Mouse (Mus musculus) frontal cortex, postnatal 10 days (tissue): Measurements from ENCODE around the gene Bptf.
"Not testable (repeated sequence)": the region's sequence is repeated elsewhere in the genome, so short reads cannot be mapped to it uniquely, and the experiment has no call there.

Experiments used
- DNase-seq, 2 experiments: peaks; one replicate each; pipeline ENCODE4 v3.0.0; 2022; ENCODE audit warnings: low spot score in 2 of 2, mixed read lengths in 1 of 2

Gene Bptf

DNA sequence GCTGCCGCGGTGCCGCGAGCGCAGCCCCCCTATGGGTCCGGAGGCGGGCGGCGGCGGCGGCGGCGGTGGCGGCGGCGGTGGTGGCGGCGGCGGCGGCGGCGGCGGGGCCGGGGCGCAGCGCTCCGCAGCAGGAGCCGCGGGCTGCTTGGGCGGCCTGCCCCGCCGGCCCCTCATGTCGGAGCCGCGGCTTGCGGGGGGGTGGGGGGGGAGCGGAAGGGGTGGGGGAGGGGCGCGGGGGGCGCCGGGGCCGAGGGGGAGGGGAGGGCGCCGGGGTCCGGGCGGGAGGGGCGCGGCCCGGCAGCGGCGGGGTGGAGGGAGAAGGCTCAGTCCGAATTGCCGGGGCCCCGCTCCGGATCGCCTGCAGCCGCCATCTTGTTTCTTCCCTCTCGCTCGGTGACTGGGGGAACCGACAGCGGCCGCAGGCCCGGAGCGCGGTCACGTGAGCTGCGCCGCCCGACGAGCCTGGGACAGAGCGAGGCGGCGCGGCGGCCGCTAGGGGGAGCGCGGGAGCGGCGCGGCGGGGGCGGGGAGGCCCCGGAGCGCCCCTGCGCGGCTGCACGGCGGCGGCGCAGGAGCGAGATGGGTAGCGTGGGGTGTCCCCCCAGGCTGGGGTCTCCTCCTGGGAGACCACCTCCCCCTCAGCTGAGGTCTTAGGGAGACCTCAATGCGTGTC, at the start of gene Bptf:
Bptf (minus strand) TSS at position 379 of the 673 bp plus-strand sequence.
- DNase-seq, result peak; percentile 73 to 88

GRCm38 (mm10) chr11:107161215-107161614, 29.3 kb upstream of the Bptf start:
- no peak for DNase-seq

DNA sequence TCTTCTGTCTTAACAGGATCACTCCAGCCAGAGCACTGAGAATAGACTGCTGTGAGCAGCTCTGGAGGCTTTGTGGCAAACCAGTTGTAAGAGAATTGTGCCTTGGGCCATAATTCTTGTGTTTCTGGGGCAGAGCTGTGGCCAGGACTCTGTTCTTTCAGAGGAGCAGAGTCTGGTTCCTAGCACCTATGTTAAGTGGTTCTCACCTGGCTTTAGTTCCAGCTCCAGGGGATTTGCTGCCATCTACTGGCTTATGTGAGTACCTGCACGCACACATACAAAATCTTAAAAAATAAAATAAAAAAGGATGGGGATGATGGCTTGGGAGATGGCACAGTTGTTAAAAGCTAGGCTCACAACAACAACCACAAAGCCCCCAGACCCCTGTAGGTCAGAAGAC, 27.1 kb upstream of the Bptf start:
- DNase-seq, result no peak

GRCm38 (mm10) chr11:107156977-107157642, 25.2 kb upstream of the Bptf start:
- no peak for DNase-seq

DNA sequence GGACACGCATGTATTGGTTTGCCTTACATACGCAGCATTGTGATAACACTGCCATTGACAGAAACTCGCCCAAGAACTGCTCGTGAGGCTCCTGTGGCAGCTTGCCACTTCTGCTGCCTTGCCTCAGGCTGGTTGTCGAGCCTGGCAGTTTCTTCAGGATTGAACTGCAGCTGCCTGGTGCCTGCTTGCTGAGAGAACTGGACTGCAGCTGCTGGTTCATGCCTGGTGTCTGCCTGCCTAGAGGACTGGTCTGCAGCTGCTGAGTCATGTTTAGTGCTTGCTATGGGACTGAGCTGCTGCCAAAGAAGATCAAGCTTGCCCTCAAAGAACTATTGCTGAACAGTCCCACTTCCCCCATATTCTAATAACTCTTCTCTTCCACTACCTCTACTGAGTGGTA, 23.4 kb upstream of the Bptf start:
- no peak for DNase-seq

DNA sequence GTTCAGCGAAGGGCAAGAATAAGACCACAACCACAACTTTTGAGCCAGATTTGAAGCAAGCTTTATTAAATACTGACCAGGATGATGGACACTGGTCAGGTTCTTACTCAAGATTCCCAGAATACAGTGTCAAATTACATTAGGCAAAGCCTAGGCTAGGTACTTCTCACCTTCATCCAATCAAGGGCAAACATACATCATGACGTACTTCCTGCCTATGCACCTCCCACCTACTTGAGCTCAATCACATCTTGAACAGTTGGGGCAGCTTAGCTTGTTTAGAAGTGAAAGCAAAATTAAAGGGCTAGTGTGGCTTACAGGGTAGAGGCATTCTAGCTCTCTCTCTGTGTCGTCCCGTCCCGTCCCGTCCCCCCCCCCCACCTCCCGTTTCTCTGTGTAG, 22.5 kb upstream of the Bptf start:
- no peak for DNase-seq

DNA sequence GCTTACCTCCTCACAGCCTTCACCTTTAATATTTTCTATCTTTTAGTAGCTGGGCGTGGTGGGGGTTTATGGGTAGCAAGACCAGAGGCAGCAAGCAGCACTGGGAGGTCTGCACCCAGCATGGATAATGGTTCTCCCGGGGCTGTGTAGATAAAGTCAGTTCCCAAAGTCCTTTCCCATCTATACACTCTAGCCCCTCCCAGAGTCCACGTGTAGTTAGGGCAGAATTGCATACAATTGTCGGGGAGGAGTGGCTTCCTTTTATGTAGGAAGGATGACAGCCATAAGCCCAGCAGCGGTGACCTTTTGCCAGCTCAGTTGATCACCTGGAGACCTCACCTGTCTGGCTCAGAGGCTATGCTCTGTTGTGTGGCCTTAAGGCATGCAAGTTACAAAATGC, 21.7 kb upstream of the Bptf start:
- no peak for DNase-seq

DNA sequence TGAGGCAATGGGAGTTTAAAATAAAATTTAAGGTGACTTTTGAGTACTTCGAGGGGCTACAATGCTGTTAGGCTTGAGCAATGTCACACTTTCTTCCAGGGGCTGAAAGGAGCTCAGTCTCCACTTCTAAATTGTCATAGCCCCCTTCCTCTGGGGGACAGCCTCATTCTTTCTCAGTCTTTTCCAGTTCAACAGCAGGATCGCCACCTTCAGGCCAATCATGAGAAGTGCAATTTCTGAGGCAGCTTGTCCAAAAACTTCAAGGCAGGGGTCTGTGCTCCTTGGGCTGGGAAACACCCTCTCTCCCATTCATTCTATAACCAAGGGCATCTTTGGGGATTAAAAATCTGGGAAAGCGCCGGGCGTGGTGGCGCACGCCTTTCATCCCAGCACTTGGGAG, 19.9 kb upstream of the Bptf start:
- DNase-seq, result no peak

- not testable (repeated sequence) for DNase-seq
Observed at GRCm38 (mm10) chr11:107143956-107144355, 12.0 kb upstream of the Bptf start.

DNA sequence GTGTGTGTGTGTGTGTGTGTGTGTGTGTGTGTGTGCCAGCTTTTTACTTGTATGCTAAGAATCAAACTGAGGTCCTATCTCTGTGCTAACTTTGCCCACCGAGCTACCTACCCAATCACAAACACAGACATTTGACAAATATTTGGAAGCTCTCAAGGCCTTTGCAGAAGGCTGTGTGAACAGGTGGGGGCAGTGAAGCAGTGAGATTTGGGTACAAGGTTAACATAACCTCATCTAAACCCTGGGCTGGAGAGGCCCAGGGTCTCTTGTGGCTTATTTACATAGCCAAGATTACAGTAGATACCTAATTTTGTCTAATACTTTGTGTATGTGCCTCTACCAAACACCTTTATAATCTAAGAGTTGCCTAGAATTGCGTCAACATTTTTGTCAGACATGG, 10.5 kb upstream of the Bptf start:
- DNase-seq, result no peak

DNA sequence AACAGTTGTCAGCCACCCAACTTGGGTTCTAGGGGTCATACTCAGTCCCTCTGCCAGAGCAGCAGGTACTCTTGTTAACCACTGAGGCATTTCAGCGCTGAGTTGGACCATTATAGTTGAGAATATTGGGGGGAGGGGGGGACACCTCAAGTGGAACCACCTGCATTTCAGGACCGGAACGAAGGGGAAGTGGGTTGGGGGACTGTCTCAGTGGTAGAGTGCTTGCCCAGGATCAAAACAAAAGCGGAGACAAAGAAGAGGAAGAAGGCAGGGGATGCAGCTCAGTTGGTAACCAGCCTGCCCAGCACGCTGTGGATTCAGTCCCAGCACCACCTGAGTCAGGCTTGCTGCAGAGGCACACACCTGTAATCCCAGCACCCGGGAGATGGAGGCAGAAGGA, 8.8 kb upstream of the Bptf start:
- no peak for DNase-seq

DNA sequence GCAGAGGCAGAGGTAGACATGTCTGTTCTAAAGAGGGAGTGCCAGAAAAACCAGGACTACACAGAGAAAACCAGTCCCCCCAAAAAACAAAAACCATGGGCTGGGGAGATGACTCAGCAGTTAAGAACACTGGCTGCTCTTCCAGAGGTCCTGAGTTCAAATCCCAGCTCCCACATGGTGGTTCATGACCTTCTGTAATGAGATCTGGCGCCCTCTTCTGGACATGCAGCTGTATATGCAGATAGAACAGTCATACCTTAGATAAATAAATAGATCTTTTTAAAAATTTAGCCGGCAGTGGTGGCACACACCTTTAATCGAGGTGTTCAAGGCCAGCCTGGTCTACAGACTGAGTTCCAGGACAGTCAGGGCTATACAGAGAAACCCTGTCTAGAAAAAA, 6.7 kb upstream of the Bptf start:
- DNase-seq, result no peak

DNA sequence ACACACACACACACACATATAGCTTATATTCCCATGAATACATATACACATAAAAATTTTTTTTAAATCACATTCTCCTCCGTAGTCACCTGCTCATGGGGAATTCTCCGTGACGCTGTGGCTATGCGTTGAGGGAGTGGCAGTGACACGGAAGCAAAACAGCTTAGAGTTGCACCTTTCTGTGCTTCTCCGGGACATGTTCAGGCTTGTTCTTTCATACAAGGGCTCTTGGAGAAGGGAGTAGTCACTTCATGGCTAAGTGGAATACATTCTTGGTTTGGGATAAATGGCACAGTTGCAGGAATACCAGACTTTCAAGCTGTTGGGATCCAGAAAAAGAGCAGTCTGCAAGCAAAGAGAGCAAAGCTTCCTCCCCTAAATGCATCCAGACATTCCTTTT, 5.7 kb upstream of the Bptf start:
- no peak for DNase-seq

- not testable (repeated sequence) for DNase-seq
Observed at GRCm38 (mm10) chr11:107136458-107136857, 4.5 kb upstream of the Bptf start.

DNA sequence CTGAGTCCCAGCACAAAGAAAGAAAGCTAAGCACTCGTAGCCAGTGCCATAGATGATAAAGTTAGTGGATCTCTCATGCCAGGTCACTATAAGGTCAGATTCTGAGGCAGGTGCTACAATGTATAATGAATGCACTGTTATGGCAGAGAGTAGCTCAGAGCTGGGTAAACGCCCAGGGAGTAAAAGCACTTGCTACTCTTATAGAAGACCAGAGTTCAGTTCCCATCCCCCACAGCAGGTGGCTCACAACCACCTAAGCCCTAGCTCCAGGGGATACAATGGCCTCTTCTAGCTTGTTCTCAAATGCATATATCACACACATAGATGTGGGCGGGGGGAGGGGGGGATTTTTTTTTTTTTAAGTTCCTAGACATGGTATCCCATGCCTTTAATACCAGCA, 3.8 kb upstream of the Bptf start:
- DNase-seq, result no peak

DNA sequence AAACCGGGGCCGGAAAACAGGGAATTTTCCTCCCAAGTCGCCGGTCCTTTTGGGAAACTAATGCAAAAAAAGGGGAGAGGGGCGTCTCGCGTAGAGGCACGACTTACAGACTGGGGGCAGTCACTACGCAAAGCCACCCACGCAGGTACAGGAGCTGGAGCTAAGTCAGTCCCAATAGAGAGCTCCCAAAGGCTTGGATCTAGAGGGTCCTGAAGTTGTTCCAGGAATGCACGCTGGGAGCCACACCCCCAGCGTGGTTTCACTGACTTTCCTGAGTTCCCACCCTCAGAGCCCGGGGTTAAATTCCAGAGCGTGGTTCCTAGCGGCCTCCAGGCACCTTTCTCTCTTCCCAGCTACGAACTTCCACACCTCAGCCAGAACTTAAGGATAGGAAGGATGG, 499 bp upstream of the Bptf start:
- DNase-seq, result no peak

DNA sequence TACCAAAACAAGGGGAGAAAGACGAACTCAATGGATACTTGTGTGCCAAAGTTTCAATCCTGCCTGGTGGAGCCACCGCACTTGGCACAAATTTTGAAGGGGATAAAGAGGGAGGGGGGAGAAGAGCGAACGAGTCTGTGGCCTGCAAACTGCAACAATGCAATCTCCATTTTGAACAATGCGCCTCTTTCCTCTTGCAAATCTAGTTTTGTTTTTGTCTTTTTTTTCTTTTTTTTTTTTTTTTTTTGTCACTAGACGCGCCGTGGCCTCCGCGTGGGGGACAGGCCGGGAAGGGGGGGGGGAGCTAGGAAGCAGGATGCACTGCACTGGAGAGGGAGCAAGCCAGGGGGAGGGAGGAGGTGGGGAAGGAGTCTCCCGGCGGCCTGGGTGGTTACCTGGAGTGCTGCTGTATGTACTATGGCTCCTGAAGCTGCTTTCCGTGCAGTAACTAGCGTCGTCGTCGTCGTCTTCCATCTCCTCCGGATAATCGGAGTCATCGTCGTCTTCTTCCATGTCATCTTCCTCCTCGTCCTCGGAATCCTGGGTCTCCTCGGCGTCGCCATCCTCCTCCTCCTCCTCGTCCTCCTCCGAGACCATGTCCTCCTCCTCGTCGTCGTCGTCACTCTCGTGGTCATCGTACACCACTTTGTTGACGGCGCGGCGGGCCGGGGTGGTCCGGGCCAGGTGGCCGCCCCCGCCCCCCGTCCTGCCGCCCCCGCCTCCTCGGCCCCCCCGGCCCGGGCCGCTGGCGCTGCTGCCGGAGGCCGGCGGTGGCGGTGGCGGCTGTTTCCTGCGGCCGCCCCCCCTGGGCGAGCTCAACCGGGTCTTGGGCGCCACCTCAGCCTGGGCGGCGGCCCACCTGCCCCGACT, 813 bp downstream of the Bptf start:
- DNase-seq, result peak; percentile 36 to 44

GRCm38 (mm10) chr11:107130221-107130788, 1.6 kb downstream of the Bptf start:
- DNase-seq, result no peak

DNA sequence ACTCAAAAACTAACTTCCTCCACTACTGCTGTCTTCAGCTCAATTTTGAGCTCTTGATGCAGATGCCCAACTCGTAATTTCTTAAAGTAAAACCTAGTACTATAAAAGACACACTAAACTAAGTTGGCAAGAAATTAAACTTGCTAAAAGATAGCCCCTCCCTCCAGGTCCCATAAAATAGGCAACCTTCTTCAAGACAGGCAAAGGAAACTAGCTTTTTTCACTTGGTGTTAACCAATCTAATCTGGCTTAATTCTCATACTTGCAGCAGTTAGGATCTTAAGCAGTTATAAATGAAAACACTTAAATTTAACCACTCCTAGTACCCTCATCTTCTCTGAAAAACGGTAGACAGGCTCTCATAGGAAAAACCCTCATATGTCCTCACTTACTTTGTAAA, 2.3 kb downstream of the Bptf start:
- DNase-seq, result no peak

DNA sequence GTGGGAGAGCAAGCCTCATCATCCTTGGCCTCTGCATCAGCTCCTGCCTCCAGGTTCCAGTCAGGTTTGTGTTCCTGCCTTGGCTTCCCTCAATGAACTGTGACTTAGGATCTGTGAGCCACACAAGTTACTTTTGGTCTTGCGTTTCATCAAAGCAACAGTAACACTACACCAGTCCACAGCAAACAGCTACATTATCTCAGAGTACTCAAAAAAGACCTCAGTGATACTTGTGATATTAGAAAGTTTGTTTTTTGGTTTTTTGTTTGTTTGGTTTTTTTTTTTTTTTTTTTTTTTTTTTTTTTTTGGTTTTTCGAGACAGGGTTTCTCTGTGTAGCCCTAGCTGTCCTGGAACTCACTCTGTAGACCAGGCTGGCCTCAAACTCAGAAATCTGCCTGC, 5.2 kb downstream of the Bptf start:
- not testable (repeated sequence) for DNase-seq

DNA sequence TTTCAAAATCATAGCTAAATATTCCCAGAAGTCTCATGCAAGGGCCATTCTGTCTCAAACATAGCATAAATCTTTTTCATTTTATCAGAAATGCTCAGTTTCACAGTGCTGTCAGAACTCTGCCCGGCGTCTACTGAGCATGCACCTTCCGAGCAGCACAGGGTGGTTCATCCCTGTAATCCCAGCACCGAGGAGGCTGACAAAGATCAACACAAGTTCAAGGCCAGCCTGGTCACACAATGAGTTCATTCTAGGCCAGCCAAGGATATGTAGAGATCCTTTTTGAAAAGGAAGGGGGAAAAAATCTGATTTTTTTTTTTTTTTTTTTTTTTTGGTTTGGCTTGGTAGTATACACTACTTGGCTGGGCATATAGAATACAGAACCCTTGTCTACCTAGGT, 6.9 kb downstream of the Bptf start:
- DNase-seq, result no peak

GRCm38 (mm10) chr11:107124327-107124731, 7.6 kb downstream of the Bptf start:
- DNase-seq, result no peak
